ENCODE assay signal across 28 mouse cellular contexts in the genomic region with DNA sequence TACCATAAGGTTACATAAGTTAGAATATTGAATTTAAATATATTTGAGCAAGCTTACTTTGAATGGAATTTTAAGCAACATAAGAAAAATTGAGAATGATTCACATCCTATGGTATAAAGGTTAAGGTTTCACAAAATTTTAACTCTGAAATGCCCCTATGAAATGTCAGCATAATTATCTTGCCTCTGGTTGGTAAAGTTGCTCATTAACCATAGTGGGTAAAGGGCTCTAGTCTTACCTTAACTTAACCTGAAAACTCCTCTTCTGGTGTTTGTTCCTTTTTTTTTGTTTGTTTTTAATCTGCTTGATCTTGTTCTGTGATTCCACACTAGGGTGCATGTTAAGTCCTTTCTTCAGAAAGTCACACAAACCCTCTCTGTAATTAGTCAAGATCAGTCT.
"Had no signal": no experiment of that assay in that cellular context is flagged by ENCODE, and none has a peak within 500 bp of the region (broad histone marks: within the 10 kb centered on the region; RNA-seq: fewer than 3 reads in every experiment).

No protein-coding gene starts in this region.

- H3K4me1 ChIP-seq: embryonic facial prominence, embryonic 10.5 days; embryonic facial prominence, embryonic 12.5 days; embryonic facial prominence, embryonic 13.5 days; embryonic facial prominence, embryonic 15.5 days; forebrain, embryonic 10.5 days; forebrain, embryonic 12.5 days; forebrain, embryonic 13.5 days; forebrain, embryonic 15.5 days had no signal

- H3K27ac ChIP-seq: embryonic facial prominence, embryonic 10.5 days; embryonic facial prominence, embryonic 12.5 days; embryonic facial prominence, embryonic 13.5 days; embryonic facial prominence, embryonic 15.5 days; forebrain, embryonic 10.5 days; forebrain, embryonic 12.5 days; forebrain, embryonic 13.5 days; forebrain, embryonic 15.5 days; gastrocnemius, adult 2 months had no signal

- H3K9me3 ChIP-seq: forebrain, embryonic 10.5 days; forebrain, embryonic 15.5 days had no signal

- H3K4me2 ChIP-seq: embryonic facial prominence, embryonic 12.5 days; embryonic facial prominence, embryonic 13.5 days; embryonic facial prominence, embryonic 15.5 days; forebrain, embryonic 12.5 days; forebrain, embryonic 13.5 days; forebrain, embryonic 15.5 days had no signal

- ATAC-seq: forebrain, embryonic 13.5 days; forebrain, embryonic 14.5 days; forebrain, embryonic 15.5 days; forebrain, embryonic 16.5 days; forebrain, postnatal 0 days had no signal

- H3K27me3 ChIP-seq: embryonic facial prominence, embryonic 12.5 days; embryonic facial prominence, embryonic 13.5 days; embryonic facial prominence, embryonic 15.5 days; forebrain, embryonic 12.5 days; forebrain, embryonic 13.5 days; forebrain, embryonic 15.5 days had no signal

- H3K4me3 ChIP-seq: embryonic facial prominence, embryonic 10.5 days; embryonic facial prominence, embryonic 12.5 days; embryonic facial prominence, embryonic 13.5 days; embryonic facial prominence, embryonic 15.5 days; erythroblast, embryonic 14.5 days; forebrain, embryonic 10.5 days; forebrain, embryonic 12.5 days; forebrain, embryonic 13.5 days; forebrain, embryonic 15.5 days; gastrocnemius, adult 2 months had no signal

- H3K9ac ChIP-seq: embryonic facial prominence, embryonic 12.5 days; embryonic facial prominence, embryonic 13.5 days; embryonic facial prominence, embryonic 15.5 days; forebrain, embryonic 12.5 days; forebrain, embryonic 13.5 days; forebrain, embryonic 15.5 days; forebrain, postnatal 0 days had no signal

- H3K36me3 ChIP-seq: embryonic facial prominence, embryonic 10.5 days; embryonic facial prominence, embryonic 12.5 days; embryonic facial prominence, embryonic 13.5 days; embryonic facial prominence, embryonic 15.5 days; forebrain, embryonic 10.5 days; forebrain, embryonic 12.5 days; forebrain, embryonic 15.5 days had no signal

- DNase-seq: cerebellum, adult 2 months; cerebellum, adult 8-10 months; cerebellum, adult 9-10 months; cerebellum, adult 9-11 months; cerebellum, postnatal 10 days; cerebellum, postnatal 14 days; cerebellum, postnatal 25 days; cerebellum, postnatal 36 days; embryo, embryonic 11 days; forebrain, postnatal 0 days; gastrocnemius, adult 2 months; gastrocnemius, postnatal 10 days; gastrocnemius, postnatal 14 days; gastrocnemius, postnatal 25 days; gastrocnemius, postnatal 36 days; heart, adult 11 months; heart, adult 18-20 months had no signal
